Mouse (Mus musculus): ENCODE results near the gene Trabd. TPM values are rescaled to one million over a fixed set of nuclear protein-coding genes. Genes with fewer than 3 reads are reported as not detected.

Gene Trabd
- polyA plus RNA-seq, 1 experiment from 2014 or later, result 36.4 TPM

DNA sequence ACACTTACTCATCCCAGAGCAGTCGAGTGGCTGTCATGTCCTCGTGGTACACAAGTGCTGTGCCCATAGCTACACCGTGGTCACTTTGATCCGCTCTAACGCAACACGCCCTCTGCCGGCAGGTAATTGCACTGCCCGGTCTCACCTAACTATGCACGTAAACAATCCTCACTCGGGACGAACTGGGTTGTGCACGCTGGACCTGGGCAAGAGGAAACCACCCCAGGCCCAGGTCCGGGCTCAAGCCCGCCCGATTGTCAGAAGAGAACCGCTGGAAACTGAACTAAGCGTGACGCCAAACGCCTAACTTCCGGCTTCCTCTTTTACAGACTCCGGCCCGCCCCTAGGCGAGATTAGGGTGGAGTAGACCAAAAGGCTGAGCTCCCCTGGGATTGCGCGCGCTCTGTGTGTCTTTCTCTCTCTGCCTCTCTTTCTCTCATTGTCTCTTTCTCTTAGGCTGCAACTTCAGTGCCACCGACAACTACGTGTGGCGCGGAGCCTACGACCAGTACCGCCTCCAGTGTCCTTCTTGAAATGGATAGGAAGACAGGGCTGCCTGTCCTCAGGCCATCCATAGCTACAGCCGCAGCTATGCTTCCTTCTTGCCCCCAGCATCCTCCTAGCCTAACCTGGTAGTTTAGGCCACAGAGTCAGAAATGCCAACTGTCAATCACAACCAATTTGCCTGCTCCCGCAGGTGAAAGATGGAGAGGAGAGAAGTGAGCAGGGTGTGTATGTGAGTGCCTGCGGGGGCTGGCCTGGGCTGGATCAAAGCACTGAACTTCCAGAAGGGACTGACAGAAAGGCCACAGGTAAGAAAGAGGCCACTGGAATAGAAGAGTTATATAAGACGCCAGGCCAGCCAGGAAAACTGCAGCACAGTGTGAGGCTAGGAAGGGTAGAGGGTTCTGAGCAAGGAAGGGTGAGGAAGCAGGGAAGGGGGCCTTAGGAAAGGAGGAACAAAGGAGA is 53.7 kb downstream of the Trabd start, which contains the start of gene Hdac10:
Hdac10 (minus strand) TSS at position 319 of the 969 bp plus-strand sequence.
- no peaks in the 10 kb centered on the region; the same call in 1 of the 2 replicates for H3K36me3 ChIP-seq (ENCODE audit: control insufficient read depth, insufficient read depth, low read length)
- 4% methylated on average over 36 of the region's 36 CpGs for WGBS
- peaks cover 20% of the 10 kb centered on the region for H3K4me1 ChIP-seq (ENCODE audit: control insufficient read depth, insufficient read depth, low read length)
- no peaks in the 10 kb centered on the region for H3K27me3 ChIP-seq (ENCODE audit: control insufficient read depth, insufficient read depth, low read length)
- H3K9ac ChIP-seq (replicated peaks; ENCODE audit: low read depth, low read length), result peak within 1 kb of the TSS; percentile 63
- peak; percentile 83 for ATAC-seq (ENCODE audit: low read depth)
- H3K27ac ChIP-seq (ENCODE audit: low read depth, low read length), result peak within 1 kb of the TSS; percentile 77
- no peaks in the 10 kb centered on the region for H3K9me3 ChIP-seq (ENCODE audit: control insufficient read depth, low read length)
- peak within 1 kb of the TSS; percentile 73 for H3K4me2 ChIP-seq (ENCODE audit: low read depth, low read length)
- peak within 1 kb of the TSS; percentile 56 for H3K4me3 ChIP-seq (ENCODE audit: low read depth, low read length)

DNA sequence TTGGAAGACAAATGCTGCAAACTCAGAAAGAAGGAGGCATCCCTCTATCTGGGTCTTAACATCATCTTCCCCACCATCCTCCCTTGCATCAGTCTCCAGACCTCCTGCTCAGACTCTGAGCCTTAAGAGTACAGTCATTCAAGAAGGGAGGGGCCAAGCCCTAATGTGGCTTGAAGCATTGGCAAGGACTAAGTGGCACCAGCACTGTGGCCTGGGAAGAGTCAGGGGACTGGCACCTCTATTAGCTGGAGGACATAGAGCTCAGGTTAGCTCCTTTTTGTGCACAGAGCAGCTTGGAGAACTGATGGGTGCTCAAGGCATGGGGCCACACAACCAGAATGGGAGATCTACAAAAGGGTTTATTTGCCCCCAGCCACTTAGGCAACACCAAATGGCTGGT is 55.3 kb downstream of the Trabd start:
- H3K27me3 ChIP-seq (ENCODE audit: control insufficient read depth, insufficient read depth, low read length), result no peaks in the 10 kb centered on the region
- no peak overlapping the region for H3K27ac ChIP-seq (ENCODE audit: low read depth, low read length)
- H3K36me3 ChIP-seq (ENCODE audit: control insufficient read depth, insufficient read depth, low read length), result no peaks in the 10 kb centered on the region; the same call in 1 of the 2 replicates
- no peak overlapping the region for H3K4me3 ChIP-seq (ENCODE audit: low read depth, low read length)
- H3K4me1 ChIP-seq (ENCODE audit: control insufficient read depth, insufficient read depth, low read length), result peaks cover 14% of the 10 kb centered on the region
- no peaks in the 10 kb centered on the region for H3K9me3 ChIP-seq (ENCODE audit: control insufficient read depth, low read length)
- H3K9ac ChIP-seq (replicated peaks; ENCODE audit: low read depth, low read length), result no peak overlapping the region
- ATAC-seq (ENCODE audit: low read depth), result no peak
- H3K4me2 ChIP-seq (ENCODE audit: low read depth, low read length), result no peak overlapping the region

DNA sequence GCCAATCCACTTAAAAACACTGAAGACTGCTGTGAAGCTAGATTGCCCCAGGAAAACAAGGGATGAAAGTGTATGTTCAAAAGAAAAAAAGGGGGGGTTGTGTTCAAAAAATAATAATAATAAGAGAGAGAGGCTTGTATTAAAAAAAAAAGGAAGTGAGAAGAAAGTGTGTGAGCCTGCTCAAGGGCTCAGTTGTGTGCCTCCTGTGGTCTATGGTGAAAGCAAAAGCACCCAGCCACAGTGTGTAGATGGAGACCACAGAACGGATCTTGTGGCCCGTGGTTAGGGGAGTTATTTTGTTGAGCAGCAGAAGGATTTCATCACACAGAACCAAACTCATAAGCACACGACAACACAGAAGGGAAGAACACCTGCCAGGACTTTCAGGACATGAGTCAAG is 56.4 kb downstream of the Trabd start:
- H3K9ac ChIP-seq (replicated peaks; ENCODE audit: low read depth, low read length), result no peak overlapping the region
- whole genome bisulfite sequencing, result 91% methylated on average over 3 of the region's 3 CpGs

More for the DNA sequence above, 56.4 kb downstream of the Trabd start:
- Histone ChIP-seq H3K4me3 (ENCODE audit: low read depth, low read length) (no peak overlapping the region), H3K9me3 (ENCODE audit: control insufficient read depth, low read length) (no peaks in the 10 kb centered on the region), H3K36me3 (ENCODE audit: control insufficient read depth, insufficient read depth, low read length) (no peaks in the 10 kb centered on the region), H3K4me2 (ENCODE audit: low read depth, low read length) (no peak overlapping the region), H3K4me1 (ENCODE audit: control insufficient read depth, insufficient read depth, low read length) (peaks cover 14% of the 10 kb centered on the region), H3K27me3 (ENCODE audit: control insufficient read depth, insufficient read depth, low read length) (no peaks in the 10 kb centered on the region), H3K27ac (ENCODE audit: low read depth, low read length) (no peak overlapping the region)
- ATAC-seq (ENCODE audit: low read depth), result no peak

Other genes starting within 250 kb of the Trabd start
- 45.7 and 54.9 TPM in 2 replicates for gene Pim3, start 212.9 kb upstream of the Trabd start, polyA plus RNA-seq (2014; fragmentation: Nextera tagmentation; extraction: Ambion mirVana)
- 0.11 and 0.13 TPM in 2 replicates for gene Ttll8, start 120.7 kb upstream of the Trabd start, polyA plus RNA-seq (2014; fragmentation: Nextera tagmentation; extraction: Ambion mirVana)
- 13.5 and 17.5 TPM in 2 replicates for gene Mlc1, start 96.1 kb upstream of the Trabd start, polyA plus RNA-seq (2014; fragmentation: Nextera tagmentation; extraction: Ambion mirVana)
- gene Mov10l1, start 92.2 kb upstream of the Trabd start, polyA plus RNA-seq (2014; fragmentation: Nextera tagmentation; extraction: Ambion mirVana), result not detected in 2 replicates
- gene Panx2, start 15.4 kb upstream of the Trabd start, polyA plus RNA-seq (2014; fragmentation: Nextera tagmentation; extraction: Ambion mirVana), result 6.4 and 8.0 TPM in 2 replicates
- 21.4 and 23.9 TPM in 2 replicates for gene Selenoo, start 14.0 kb downstream of the Trabd start, polyA plus RNA-seq (2014; fragmentation: Nextera tagmentation; extraction: Ambion mirVana)
- 18.3 and 21.4 TPM in 2 replicates for gene Tubgcp6, start 48.0 kb downstream of the Trabd start, polyA plus RNA-seq (2014; fragmentation: Nextera tagmentation; extraction: Ambion mirVana)
- gene Hdac10, start 53.6 kb downstream of the Trabd start, polyA plus RNA-seq (2014; fragmentation: Nextera tagmentation; extraction: Ambion mirVana), result 22.1 and 24.9 TPM in 2 replicates
- 2.9 and 5.2 TPM in 2 replicates for gene Mapk12, start 65.6 kb downstream of the Trabd start, polyA plus RNA-seq (2014; fragmentation: Nextera tagmentation; extraction: Ambion mirVana)
- 24.9 and 32.9 TPM in 2 replicates for gene Mapk11, start 74.5 kb downstream of the Trabd start, polyA plus RNA-seq (2014; fragmentation: Nextera tagmentation; extraction: Ambion mirVana)
- 66.4 and 100 TPM in 2 replicates for gene Plxnb2, start 105.7 kb downstream of the Trabd start, polyA plus RNA-seq (2014; fragmentation: Nextera tagmentation; extraction: Ambion mirVana)
- gene Dennd6b, start 121.4 kb downstream of the Trabd start, polyA plus RNA-seq (2014; fragmentation: Nextera tagmentation; extraction: Ambion mirVana), result 83.0 and 94.5 TPM in 2 replicates
- 85.5 and 92.7 TPM in 2 replicates for gene Ppp6r2, start 136.4 kb downstream of the Trabd start, polyA plus RNA-seq (2014; fragmentation: Nextera tagmentation; extraction: Ambion mirVana)
- gene Sbf1, start 240.2 kb downstream of the Trabd start, polyA plus RNA-seq (2014; fragmentation: Nextera tagmentation; extraction: Ambion mirVana), result 108 and 122 TPM in 2 replicates
- not detected in 2 replicates for gene Adm2, start 247.6 kb downstream of the Trabd start, polyA plus RNA-seq (2014; fragmentation: Nextera tagmentation; extraction: Ambion mirVana)